Mouse (Mus musculus): ENCODE data around the gene Bloc1s5.
A peak's percentile ranks its signal among the peaks of the same experiment; 100 is the strongest.

Gene Bloc1s5

DNA sequence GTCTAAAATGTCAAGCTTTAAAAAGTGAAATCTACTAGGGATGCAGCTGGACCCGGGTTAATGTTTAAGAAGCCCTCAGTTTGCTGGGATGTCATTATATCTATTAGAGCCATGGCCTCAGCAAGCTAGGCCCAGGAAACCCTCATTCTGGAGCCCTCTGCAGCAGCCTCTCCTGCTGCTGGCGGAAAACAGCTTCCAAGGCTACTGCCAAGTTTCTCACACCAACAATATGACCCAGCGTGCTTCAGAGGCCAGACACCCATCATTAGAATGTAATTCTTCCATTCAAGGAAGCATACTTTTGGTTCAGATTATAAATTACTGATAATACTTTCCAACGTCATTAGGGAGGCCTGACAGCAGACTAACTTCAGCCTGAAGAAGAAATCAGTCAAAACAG, 18.0 kb downstream of the Bloc1s5 start:
- no peak for DNase-seq

DNA sequence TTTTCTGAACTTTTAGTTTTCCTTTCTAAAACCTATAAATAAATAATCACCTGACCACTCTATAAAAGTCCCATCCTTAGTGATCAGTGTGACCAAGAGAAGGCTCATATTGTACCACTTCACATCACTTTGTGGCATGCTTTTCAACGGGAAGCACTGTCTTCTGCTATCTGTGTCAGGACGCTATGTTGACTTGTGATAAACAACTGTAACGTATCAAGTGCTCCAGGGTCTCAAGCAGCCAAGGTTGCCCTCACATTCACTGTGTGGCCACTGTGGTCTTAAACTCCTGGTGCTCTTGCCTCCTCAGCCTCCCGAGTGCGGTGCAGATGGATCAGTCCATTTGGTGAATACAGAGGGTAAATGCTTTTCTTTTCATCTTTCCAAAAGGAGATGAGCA, 19.3 kb downstream of the Bloc1s5 start:
- DNase-seq: no peak

DNA sequence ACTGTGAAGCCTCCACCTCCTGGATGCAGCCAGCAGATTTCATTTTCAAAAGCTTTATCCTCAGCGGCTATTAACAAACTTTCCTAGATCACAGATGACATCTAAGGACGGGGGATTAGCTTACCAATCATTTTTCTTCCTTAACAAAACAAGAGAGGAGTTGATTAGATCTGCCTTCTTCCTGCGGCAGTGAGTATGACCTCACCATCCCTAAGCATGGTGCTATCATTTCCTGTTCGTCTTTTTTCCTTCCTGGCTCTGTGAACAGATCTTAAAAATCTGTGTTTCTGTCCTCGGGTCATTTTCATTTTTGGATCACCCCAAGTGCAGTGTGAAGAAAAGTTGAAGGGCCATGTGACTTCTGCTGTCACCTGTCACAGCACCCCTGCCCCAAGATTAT, 20.6 kb downstream of the Bloc1s5 start:
- no peak for DNase-seq

- no peak for DNase-seq
Observed at GRCm38 (mm10) chr13:38613583-38613982, 21.3 kb downstream of the Bloc1s5 start.

DNA sequence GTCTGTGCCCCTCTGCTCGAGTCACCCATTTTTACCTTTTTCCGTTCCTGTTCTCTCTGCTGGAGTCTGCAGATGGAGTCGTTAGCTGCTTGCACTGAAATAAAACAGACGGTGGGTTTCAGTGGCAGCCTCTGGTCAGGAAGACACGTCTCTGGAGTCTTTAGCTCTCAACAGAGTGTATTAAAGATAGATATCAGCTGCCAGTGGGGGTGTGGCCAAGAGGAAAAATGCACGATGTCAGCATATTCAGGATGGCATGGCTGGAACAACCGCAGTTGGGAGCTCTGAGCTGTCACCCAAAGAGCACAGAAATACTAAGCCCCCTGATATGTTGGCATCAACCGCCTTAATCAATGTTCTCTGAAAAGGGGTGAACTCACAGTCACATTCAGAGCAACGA, 22.3 kb downstream of the Bloc1s5 start:
- DNase-seq: no peak

DNA sequence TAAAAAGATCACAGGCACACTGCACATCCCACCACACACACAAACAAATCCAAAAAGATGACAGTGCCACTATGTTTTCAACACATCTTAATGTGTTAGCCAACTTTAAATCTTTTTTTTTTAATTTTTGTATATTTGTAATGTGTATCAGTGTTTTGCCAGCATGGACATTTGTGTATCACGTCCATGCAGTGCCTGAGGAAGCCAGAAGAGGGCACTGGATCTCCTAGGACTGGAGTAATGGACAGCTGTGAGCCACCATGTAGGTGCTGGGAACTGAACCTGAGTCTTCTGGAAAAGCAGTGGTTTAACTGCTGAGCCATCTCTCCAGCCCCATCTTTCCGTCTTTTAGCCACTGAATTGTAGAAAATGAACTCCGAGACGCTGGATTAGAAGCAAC, 22.7 kb downstream of the Bloc1s5 start:
- DNase-seq: no peak

GRCm38 (mm10) chr13:38610336-38610735, 24.6 kb downstream of the Bloc1s5 start:
- DNase-seq: peak; percentile 74

GRCm38 (mm10) chr13:38607130-38607529, 27.8 kb downstream of the Bloc1s5 start:
- no peak for DNase-seq

DNA sequence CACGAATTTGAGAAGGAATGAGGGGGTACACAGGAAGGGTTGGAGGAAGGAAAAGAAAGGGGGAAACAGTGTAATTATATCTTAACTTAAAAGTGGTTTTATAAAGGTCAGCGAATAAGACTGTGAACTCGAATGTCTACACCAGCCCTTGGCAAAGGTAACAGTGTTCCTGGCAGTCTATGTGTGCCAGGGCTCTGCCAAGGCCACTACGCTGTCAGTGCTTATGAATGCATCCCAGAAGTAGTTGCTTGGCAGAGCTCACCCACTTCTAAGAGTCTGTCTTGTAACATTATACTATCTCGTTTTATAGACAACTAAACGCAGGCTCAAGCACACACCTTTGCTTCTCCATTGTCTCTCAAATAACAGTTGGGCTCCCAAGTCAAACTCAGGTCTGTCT, 29.6 kb downstream of the Bloc1s5 start:
- no peak for DNase-seq

DNA sequence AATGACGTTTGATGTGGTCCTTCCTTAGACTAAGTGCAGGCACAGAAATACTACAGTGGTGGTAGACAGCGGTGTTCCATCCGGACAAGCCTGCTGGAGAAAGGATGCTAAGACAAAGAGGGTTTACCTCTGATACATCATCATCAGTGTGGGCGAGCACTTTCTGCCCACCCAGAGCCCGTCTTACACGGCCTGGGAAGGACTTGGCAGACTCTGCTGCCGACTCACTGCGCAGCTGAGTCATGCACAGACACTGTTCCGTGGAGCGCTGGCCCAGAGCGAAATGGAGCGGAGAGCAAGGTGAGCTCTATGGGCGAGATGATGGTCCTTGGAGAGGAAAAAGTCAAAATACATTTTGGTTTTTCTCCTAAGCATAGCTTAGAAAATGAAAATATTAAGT, 31.9 kb downstream of the Bloc1s5 start:
- DNase-seq: no peak

GRCm38 (mm10) chr13:38602243-38602832, 32.6 kb downstream of the Bloc1s5 start:
- no peak for DNase-seq

- DNase-seq: no peak
Observed at GRCm38 (mm10) chr13:38600811-38601210, 34.1 kb downstream of the Bloc1s5 start.

DNA sequence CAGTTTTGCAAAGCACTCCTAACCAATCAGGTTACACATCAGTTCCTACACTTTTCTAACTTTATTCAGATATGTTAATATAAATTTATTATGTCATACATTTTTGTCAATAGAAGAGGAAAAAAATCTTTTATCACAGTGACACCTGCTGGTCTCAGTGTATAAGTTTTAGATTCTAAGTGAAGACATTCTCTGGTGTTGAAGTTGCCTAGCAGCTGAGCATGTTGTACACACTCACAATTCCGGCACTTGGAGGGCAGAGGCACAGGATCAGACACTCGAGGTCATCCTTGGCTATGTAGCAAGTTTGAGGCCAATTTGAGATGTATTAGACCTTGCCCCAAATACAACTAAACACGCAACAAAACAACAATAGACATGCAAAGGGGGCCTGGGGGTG, 37.8 kb downstream of the Bloc1s5 start:
- no peak for DNase-seq

DNA sequence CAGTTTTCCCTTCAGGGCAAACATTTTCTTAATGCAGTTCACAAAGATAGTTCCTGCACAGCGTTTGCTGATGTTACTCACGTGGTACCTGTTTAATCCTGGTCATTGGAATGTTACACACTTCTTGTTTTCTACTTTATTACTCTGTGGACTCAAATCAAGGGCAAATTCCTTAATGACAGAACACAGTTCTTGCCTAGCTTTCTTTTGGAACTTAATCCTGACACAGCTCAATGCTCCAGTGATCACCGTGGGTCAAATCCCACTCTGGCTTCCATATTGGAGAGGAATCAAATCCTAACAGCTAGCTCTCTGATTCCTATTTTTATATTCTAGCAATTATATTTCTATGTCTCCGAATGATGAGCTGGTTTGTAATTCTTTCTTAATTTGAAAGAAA, 38.4 kb downstream of the Bloc1s5 start:
- DNase-seq: no peak

DNA sequence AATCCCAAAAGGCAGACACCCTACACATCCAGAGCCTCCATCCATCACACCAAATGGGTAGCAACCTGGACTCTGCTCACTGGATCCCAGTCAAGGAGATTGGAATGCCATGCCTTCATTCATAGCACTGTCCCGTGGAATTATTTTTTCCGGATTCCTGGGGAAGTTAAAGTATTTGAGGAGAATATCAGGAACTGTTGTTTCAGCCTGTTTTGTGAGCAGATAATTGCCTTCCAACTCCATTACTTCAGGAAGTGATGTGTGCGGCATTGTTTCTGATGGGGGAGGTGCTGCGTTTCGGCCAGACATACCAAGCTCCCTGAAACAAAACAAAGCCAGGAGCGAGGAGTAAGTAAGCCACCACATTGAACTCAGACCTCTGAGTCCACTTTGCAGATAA, 41.8 kb downstream of the Bloc1s5 start:
- DNase-seq: peak; percentile 26

DNA sequence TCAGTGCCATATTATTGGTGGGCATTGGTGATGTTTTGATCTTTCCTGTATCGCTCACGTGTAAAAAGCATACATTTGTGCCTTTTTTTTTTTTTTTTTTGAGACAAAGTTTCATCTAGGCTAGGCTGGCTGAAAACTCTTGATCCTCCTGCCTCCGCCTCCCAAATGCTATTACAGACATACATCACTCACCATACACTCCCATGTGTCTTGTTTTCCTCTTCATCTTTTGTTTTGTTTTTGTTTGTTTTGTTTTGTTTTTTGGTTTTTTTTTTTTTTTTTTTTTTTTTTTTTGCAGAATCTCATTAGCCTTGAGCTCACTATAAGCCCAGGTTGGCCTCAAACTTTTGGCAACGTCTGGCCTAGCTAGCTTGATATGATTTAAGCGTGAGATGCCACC, 47.6 kb downstream of the Bloc1s5 start:
- DNase-seq: no peak

GRCm38 (mm10) chr13:38586451-38586850, 48.5 kb downstream of the Bloc1s5 start:
- no peak for DNase-seq

- DNase-seq: peak; percentile 19
Observed at GRCm38 (mm10) chr13:38582768-38583167, 52.1 kb downstream of the Bloc1s5 start.

GRCm38 (mm10) chr13:38580601-38581457, 54.1 kb downstream of the Bloc1s5 start:
- peak; percentile 83 for DNase-seq

DNA sequence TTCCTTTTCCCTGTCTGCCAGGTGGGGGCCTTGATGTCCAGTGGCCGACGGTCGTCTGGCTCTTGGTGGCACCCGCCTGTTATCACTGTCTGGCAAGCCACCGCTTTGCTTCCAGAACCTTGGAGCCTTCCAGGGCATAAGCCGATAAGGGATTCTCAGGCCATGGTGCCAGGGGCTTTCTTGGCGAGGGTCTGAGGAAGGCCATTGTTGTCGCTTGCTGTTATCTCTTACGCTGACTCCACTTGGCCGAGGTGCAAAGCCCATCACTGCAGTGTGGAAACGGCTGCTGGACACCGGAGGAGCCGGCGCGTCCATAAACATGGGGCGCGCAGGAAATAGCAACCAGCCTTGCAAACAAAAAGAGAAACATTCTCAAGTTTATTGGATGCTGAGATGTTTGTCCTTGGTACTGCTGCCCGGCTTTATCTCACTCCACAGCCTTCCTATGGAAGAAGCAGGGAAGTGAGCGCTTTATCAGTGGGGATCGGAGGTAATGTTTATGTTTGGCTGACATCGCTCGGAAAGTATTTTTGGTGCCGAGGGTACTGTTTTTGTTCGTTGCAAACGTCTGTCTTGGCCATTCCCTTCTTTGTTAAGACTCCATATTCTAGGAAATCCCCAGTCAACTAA, 54.8 kb downstream of the Bloc1s5 start:
- DNase-seq: peak; percentile 69

DNA sequence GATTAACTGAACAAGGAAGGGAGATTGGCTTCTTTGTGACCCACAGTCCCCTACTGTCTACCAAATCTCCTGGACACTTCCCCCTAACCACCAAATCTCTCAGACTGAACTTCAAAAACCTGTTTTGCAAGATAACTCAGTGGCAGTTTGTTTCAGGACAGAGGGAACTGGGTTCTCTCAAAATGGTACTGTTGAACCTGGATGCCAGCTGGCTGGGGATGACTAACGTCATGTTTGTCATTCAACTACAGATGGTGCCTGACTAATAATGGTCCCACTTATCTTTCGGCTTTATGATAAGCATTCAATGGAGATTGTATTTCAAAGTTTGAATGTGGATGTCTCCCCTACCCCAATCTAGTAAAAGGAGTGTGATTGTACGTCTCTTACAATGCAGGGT, 60.2 kb downstream of the Bloc1s5 start:
- DNase-seq: no peak

GRCm38 (mm10) chr13:38573281-38573680, 61.6 kb downstream of the Bloc1s5 start:
- peak; percentile 20 for DNase-seq

DNA sequence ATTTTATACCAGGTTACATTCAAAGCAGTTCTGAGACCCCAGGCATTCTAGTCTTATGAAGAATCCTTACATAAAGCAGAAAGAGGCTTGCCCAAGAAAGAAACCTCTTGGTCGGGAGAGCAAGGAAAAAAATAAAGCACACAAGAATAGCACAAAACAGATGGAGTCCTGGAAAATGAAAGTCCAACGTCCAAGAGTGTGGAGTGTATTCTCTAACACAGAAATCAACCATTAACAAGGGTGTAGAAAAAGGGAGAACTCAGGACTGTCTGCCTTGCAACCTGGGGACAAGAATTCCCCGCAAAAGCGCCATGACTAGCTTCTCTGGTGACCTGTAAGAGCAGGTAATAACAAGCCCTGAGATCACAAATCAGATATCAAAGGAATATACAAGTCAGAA, 69.7 kb downstream of the Bloc1s5 start:
- DNase-seq: no peak

DNA sequence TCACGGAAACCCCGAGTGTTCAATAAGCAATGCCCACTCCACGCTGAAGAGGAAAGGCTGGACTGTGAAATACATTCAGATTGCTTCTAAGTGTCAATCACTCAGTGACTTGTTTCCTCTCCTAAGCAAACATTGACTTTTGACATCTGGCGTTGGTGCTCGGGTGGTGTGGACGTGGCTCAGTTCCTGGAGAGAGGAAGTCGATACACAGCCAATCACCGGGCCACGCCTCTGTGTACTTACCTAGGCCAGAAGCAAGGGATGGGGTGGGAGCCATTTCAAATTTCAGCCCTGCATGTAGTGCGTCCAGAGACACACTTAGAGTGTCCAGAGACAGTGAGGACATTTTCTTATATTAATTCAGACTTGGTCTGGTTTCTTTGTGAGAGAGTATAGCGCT, 80.3 kb downstream of the Bloc1s5 start:
- no peak for DNase-seq
